Mouse (Mus musculus): ENCODE results near the gene Adgra3. TPM values are rescaled to one million over a fixed set of nuclear protein-coding genes. Genes with fewer than 3 reads are reported as not detected.

Gene Adgra3
- polyA plus RNA-seq, 1 experiment, result 27.7 TPM

- H3K79me2 ChIP-seq (ENCODE audit: control insufficient read depth, insufficient read depth), result no peaks in the 10 kb centered on the region
- H3K36me3 ChIP-seq (ENCODE audit: control insufficient read depth, insufficient read depth), result peaks cover 9% of the 10 kb centered on the region
- no peak overlapping the region for H3K4me3 ChIP-seq
- peak overlapping the region; percentile 33 for H3K4me2 ChIP-seq (ENCODE audit: low read depth)
- no peak overlapping the region for H3ac ChIP-seq (ENCODE audit: control insufficient read depth, insufficient read length)
- H3K27me3 ChIP-seq (ENCODE audit: control insufficient read depth, insufficient read depth, insufficient read length), result no peaks in the 10 kb centered on the region
- TF ChIP-seq MYOD1 (IDR thresholded peaks at IDR 0.05; ENCODE audit: control insufficient read depth in 1 of 3, insufficient read length in 2 of 3, low read depth in 2 of 3) (no peak), MAX (IDR thresholded peaks at IDR 0.05; ENCODE audit: low read depth) (no peak), CEBPB (IDR thresholded peaks at IDR 0.05; ENCODE audit: insufficient read depth, poor library complexity, severe bottlenecking) (no peak), TCF3 (IDR thresholded peaks at IDR 0.05; ENCODE audit: insufficient read length, low read depth) (no peak), SRF (IDR thresholded peaks at IDR 0.05; ENCODE audit: control insufficient read depth, insufficient read length, low read depth) (no peak), POLR2AphosphoS2 (IDR thresholded peaks at IDR 0.05; ENCODE audit: insufficient read length, low read depth) (no peak), USF1 (IDR thresholded peaks at IDR 0.05; ENCODE audit: low read depth) (no peak), REST (IDR thresholded peaks at IDR 0.05; ENCODE audit: insufficient read depth, insufficient read length) (no peak), TCF12 (IDR thresholded peaks at IDR 0.05; ENCODE audit: insufficient read depth, poor library complexity, severe bottlenecking) (no peak)
These were observed 51.7 kb downstream of the Adgra3 start for GRCm38 (mm10) chr5:50006915-50007658.

- Histone ChIP-seq H3K36me3 (ENCODE audit: control insufficient read depth, insufficient read depth) (peaks cover 14% of the 10 kb centered on the region), H3K79me2 (ENCODE audit: control insufficient read depth, insufficient read depth) (no peaks in the 10 kb centered on the region), H3K27me3 (ENCODE audit: control insufficient read depth, insufficient read depth, insufficient read length) (no peaks in the 10 kb centered on the region), H3K4me3 (no peak overlapping the region), H3K4me2 (ENCODE audit: low read depth) (no peak overlapping the region), H3ac (ENCODE audit: control insufficient read depth, insufficient read length) (no peak overlapping the region)
- TF ChIP-seq SRF (IDR thresholded peaks at IDR 0.05; ENCODE audit: control insufficient read depth, insufficient read length, low read depth) (no peak), POLR2A (IDR thresholded peaks at IDR 0.05; ENCODE audit: insufficient read length, low read depth) (no peak), MYOG (IDR thresholded peaks at IDR 0.05; ENCODE audit: control insufficient read depth in 1 of 3, insufficient read depth in 1 of 3, insufficient read length in 2 of 3, low read depth in 2 of 3) (no peak), TCF3 (IDR thresholded peaks at IDR 0.05; ENCODE audit: insufficient read length, low read depth) (no peak), REST (IDR thresholded peaks at IDR 0.05; ENCODE audit: insufficient read depth, insufficient read length) (no peak), MAX (IDR thresholded peaks at IDR 0.05; ENCODE audit: low read depth) (no peak), TCF12 (IDR thresholded peaks at IDR 0.05; ENCODE audit: insufficient read depth, poor library complexity, severe bottlenecking) (no peak), POLR2AphosphoS2 (IDR thresholded peaks at IDR 0.05; ENCODE audit: insufficient read length, low read depth) (no peak), CEBPB (IDR thresholded peaks at IDR 0.05; ENCODE audit: insufficient read depth, poor library complexity, severe bottlenecking) (no peak), MYOD1 (IDR thresholded peaks at IDR 0.05; ENCODE audit: control insufficient read depth in 1 of 3, insufficient read length in 2 of 3, low read depth in 2 of 3) (no peak), E2F4 (IDR thresholded peaks at IDR 0.05; ENCODE audit: insufficient read depth) (no peak), USF1 (IDR thresholded peaks at IDR 0.05; ENCODE audit: low read depth) (no peak)
These were observed 56.5 kb downstream of the Adgra3 start for GRCm38 (mm10) chr5:50002269-50002668.

- Histone ChIP-seq H3K79me2 (ENCODE audit: control insufficient read depth, insufficient read depth) (no peaks in the 10 kb centered on the region), H3K4me3 (no peak overlapping the region), H3K4me2 (ENCODE audit: low read depth) (no peak overlapping the region), H3ac (ENCODE audit: control insufficient read depth, insufficient read length) (no peak overlapping the region), H3K36me3 (ENCODE audit: control insufficient read depth, insufficient read depth) (peaks cover 14% of the 10 kb centered on the region), H3K27me3 (ENCODE audit: control insufficient read depth, insufficient read depth, insufficient read length) (no peaks in the 10 kb centered on the region)
- TF ChIP-seq MYOG (IDR thresholded peaks at IDR 0.05; ENCODE audit: control insufficient read depth in 1 of 3, insufficient read depth in 1 of 3, insufficient read length in 2 of 3, low read depth in 2 of 3) (no peak), TCF12 (IDR thresholded peaks at IDR 0.05; ENCODE audit: insufficient read depth, poor library complexity, severe bottlenecking) (no peak), CEBPB (IDR thresholded peaks at IDR 0.05; ENCODE audit: insufficient read depth, poor library complexity, severe bottlenecking) (no peak), REST (IDR thresholded peaks at IDR 0.05; ENCODE audit: insufficient read depth, insufficient read length) (no peak), MYOD1 (IDR thresholded peaks at IDR 0.05; ENCODE audit: control insufficient read depth in 1 of 3, insufficient read length in 2 of 3, low read depth in 2 of 3) (no peak), USF1 (IDR thresholded peaks at IDR 0.05; ENCODE audit: low read depth) (no peak), TCF3 (IDR thresholded peaks at IDR 0.05; ENCODE audit: insufficient read length, low read depth) (no peak), SRF (IDR thresholded peaks at IDR 0.05; ENCODE audit: control insufficient read depth, insufficient read length, low read depth) (no peak), POLR2AphosphoS2 (IDR thresholded peaks at IDR 0.05; ENCODE audit: insufficient read length, low read depth) (no peak), MAX (IDR thresholded peaks at IDR 0.05; ENCODE audit: low read depth) (no peak)
These were observed 59.0 kb downstream of the Adgra3 start for GRCm38 (mm10) chr5:49999764-50000163.

GRCm38 (mm10) chr5:49997019-49997418 lies 61.8 kb downstream of the Adgra3 start:
- peaks cover 22% of the 10 kb centered on the region for H3K36me3 ChIP-seq (ENCODE audit: control insufficient read depth, insufficient read depth)
- no peak overlapping the region for H3K4me3 ChIP-seq
- TF ChIP-seq TCF12 (IDR thresholded peaks at IDR 0.05; ENCODE audit: insufficient read depth, poor library complexity, severe bottlenecking) (no peak), USF1 (IDR thresholded peaks at IDR 0.05; ENCODE audit: low read depth) (no peak), CEBPB (IDR thresholded peaks at IDR 0.05; ENCODE audit: insufficient read depth, poor library complexity, severe bottlenecking) (no peak)
- no peak overlapping the region for H3ac ChIP-seq (ENCODE audit: control insufficient read depth, insufficient read length)
- no peak overlapping the region for H3K4me2 ChIP-seq (ENCODE audit: low read depth)
- no peaks in the 10 kb centered on the region for H3K79me2 ChIP-seq (ENCODE audit: control insufficient read depth, insufficient read depth)
- H3K27me3 ChIP-seq (ENCODE audit: control insufficient read depth, insufficient read depth, insufficient read length), result no peaks in the 10 kb centered on the region

GRCm38 (mm10) chr5:49996457-49996856 lies 62.3 kb downstream of the Adgra3 start:
- Histone ChIP-seq H3K27me3 (ENCODE audit: control insufficient read depth, insufficient read depth, insufficient read length) (no peaks in the 10 kb centered on the region), H3K4me2 (ENCODE audit: low read depth) (no peak overlapping the region), H3K4me3 (no peak overlapping the region), H3ac (ENCODE audit: control insufficient read depth, insufficient read length) (no peak overlapping the region), H3K79me2 (ENCODE audit: control insufficient read depth, insufficient read depth) (no peaks in the 10 kb centered on the region), H3K36me3 (ENCODE audit: control insufficient read depth, insufficient read depth) (peaks cover 22% of the 10 kb centered on the region)
- TF ChIP-seq POLR2A (IDR thresholded peaks at IDR 0.05; ENCODE audit: insufficient read length, low read depth), result no peak
- no peak for TF ChIP-seq E2F4 (IDR thresholded peaks at IDR 0.05; ENCODE audit: insufficient read depth)
- TF ChIP-seq MYOG (IDR thresholded peaks at IDR 0.05; ENCODE audit: control insufficient read depth in 1 of 3, insufficient read depth in 1 of 3, insufficient read length in 2 of 3, low read depth in 2 of 3), result no peak
- TF ChIP-seq MAX (IDR thresholded peaks at IDR 0.05; ENCODE audit: low read depth), result no peak
- TF ChIP-seq TCF3 (IDR thresholded peaks at IDR 0.05; ENCODE audit: insufficient read length, low read depth), result no peak
- no peak for TF ChIP-seq POLR2AphosphoS2 (IDR thresholded peaks at IDR 0.05; ENCODE audit: insufficient read length, low read depth)
- TF ChIP-seq REST (IDR thresholded peaks at IDR 0.05; ENCODE audit: insufficient read depth, insufficient read length), result no peak
- TF ChIP-seq TCF12 (IDR thresholded peaks at IDR 0.05; ENCODE audit: insufficient read depth, poor library complexity, severe bottlenecking), result no peak
- no peak for TF ChIP-seq MYOD1 (IDR thresholded peaks at IDR 0.05; ENCODE audit: control insufficient read depth in 1 of 3, insufficient read length in 2 of 3, low read depth in 2 of 3)
